Mouse (Mus musculus) bone marrow macrophage, adult 2 months (primary cell): ENCODE results near the gene Heyl.

Experiments used
- CTCF ChIP-seq: IDR thresholded peaks from 2 replicates; pipeline ENCODE4 v1.5.1; 2012; ENCODE audit warnings: low read depth, mild to moderate bottlenecking, low read length, moderate library complexity
- POLR2A ChIP-seq: IDR thresholded peaks from 2 replicates; pipeline ENCODE4 v1.6.1; 2012; ENCODE audit warnings: mild to moderate bottlenecking, low read depth, low read length, borderline replicate concordance

- TF ChIP-seq CTCF, result no peak
- TF ChIP-seq POLR2A, result no peak
Observed at GRCm38 (mm10) chr4:123286790-123287189, 53.4 kb downstream of the Heyl start.
